Mouse (Mus musculus) monocyte, adult 5-6 weeks (primary cell): Measurements from ENCODE around the gene Rab23. TPM values are rescaled to one million over a fixed set of nuclear protein-coding genes. Genes with fewer than 3 reads are reported as not detected.

Experiments
- ATAC-seq: fragments of 153-309, 156-312 bp; replicated peaks from 2 replicates; pipeline ENCODE4 v1.8.0; 2017; ENCODE audit warnings: mild to moderate bottlenecking; ENCODE audit not compliant: low TSS enrichment, insufficient number of reproducible peaks, severe bottlenecking, poor library complexity, low FRiP score
- total RNA-seq: library from RNA; stranded (forward); fragments of 200-1000, 200-491, 200-594 nt; gene quantifications from 3 replicates; pipeline ENCODE4 v1.2.3, GENCODE M21; 2017

The Rab23 gene
- total RNA-seq, 1 experiment from 2014 or later: 0.57 TPM

DNA sequence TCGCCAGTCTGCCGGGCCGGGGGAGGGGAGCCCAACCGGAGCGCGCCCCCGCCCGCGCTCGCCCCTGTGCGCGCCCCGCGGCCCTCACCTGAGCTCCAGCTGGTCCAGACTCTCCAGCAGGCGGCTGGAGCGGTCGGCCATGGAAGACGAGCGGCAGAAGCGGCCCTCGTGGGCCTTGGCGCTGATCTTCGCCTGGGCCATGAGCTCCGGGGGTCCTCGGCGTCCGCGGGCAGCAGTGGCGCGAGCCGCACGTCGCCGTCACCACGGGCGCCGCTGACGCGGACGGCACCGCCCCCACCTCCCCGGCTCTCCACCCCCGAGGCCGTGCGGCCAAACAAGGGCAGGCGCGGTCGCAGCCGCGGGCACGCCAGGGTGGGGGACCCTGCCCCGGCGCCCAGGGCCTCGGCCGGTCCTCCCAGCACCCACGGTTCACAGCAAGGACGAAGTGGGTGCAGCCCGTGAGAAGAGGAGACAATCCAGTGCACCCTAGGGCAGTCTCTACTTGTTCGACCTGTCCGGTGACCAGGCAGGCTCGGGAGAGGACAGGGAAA, 37.9 kb downstream of the Rab23 start, which contains the start of gene Bag2:
Gene Bag2 (minus strand): TSS at position 305 of the 551 bp plus-strand sequence.
- no peak for ATAC-seq

- ATAC-seq: no peak
Observed at GRCm38 (mm10) chr1:33758488-33758887, 38.8 kb downstream of the Rab23 start.

DNA sequence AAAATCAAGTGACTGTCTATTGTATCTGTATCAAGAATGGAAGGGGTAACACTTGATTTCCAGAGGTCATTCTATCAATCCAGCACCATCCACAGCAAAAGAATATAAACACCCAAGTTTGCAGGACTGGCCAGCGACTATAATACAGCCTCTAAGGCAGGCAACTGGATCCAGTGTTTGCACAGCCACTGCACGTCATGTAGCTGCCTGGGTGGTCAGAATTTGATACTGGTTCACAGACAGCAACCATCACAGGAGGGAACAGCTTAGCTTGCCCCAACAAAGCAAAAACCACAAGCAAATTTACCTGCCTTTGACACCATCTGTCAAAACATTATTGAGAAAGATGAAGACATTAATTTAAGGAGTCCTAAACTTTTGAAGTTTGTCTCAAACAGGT, 44.1 kb downstream of the Rab23 start:
- ATAC-seq: no peak

- ATAC-seq: no peak
Observed at GRCm38 (mm10) chr1:33765468-33766080, 45.9 kb downstream of the Rab23 start.

- ATAC-seq: no peak
Observed at GRCm38 (mm10) chr1:33766520-33767508, 47.1 kb downstream of the Rab23 start.

- no peak for ATAC-seq
Observed at GRCm38 (mm10) chr1:33768091-33768787, 48.6 kb downstream of the Rab23 start.

DNA sequence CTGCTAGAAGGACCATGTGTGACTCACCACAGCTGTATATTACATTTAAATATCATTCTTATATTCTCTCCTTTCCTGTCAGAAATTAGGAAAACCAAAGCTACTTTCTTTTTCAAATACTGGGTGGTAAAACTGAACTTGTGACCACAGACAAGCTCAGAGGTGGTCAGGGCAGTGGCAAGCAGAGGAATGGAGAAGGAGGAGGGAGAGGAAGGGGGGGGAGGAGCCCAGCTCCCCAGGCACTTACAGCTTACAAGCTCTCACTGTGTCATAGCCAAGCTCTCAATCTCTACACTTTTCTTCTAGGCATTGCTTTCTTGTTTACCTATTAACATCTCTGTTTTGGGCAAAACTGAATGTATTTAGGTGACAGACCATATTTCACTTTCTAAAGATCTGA, 49.1 kb downstream of the Rab23 start:
- ATAC-seq: no peak

- no peak for ATAC-seq
Observed at GRCm38 (mm10) chr1:33771621-33772020, 51.9 kb downstream of the Rab23 start.

DNA sequence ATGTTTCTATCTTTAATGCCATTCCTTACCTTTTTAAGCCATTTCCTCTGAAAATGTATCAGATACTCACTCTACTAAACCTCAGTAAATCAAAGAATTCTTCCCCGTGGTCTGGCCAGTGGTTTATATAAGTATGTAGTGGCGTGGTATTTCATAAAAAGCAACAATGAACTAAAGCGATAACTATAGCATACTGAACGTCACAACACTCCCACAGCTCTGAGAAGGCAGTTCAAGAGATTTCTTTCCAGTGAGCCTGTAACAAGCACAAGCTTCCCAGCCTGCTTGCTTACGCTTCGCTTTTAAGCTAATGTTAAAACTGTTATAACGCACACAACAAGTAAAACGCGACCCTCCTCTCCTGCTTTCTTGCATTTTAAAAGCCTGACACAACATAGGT, 52.4 kb downstream of the Rab23 start:
- no peak for ATAC-seq

DNA sequence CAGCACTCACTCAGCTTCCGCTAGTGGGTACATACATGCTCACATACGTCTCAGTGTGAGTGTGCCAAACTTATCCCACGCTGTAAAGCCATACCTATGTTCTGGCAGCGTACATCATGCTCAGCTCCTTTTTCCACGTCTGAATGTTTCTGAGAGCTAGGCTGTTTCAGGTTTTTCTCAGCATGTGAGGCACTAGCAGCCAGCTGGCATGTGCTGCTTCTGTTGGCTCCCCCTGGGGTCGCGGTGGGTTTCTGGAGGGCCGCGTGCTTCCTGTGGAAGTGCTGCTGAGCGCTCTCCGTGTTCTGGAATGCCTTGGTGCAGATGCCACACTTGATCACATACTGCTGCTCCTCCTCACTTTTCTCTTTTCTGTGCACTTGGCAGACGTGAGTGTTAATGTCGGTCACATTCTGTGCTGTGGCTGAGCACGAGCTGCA, 56.5 kb downstream of the Rab23 start:
- no peak for ATAC-seq

- ATAC-seq: no peak
Observed at GRCm38 (mm10) chr1:33784561-33784960, 64.9 kb downstream of the Rab23 start.

DNA sequence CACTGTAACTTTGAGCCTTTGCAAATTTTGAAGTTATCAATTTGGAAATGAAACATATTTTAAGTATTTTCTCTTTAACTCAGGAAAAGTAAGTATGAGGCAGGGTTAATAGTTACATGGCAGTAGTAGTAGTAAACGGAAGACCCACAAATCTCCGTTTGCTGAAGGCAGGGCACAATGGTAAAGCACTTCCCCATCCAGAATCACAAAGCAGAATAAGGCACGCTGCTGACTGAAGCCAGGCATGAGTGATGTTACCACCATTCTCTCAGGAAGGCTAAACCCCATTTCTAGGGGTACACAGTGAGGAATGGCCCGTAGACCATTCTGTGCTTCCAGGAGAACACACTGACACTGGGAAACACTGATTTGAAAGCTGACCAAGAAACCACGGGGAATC, 68.4 kb downstream of the Rab23 start:
- no peak for ATAC-seq

DNA sequence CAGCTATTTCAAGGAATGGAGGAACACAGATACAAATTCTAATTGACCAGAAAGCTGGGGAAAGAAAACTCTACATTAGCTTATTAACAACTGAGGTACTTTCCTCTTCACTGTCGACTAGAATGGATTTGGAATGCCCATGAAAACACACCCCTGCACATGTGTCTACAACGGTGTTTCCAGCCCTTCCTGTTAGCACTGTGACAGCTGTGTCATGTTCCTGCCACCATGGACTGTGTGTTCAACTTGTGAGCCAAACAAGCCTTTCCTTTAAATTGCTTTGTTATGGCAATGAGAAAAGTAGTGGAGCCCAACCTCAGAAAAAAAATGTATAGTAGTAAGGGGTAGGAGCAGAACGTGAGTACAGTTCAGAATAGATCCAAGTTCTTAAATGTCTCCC, 68.8 kb downstream of the Rab23 start:
- ATAC-seq: no peak

Other genes starting within 250 kb of the Rab23 start
- 17.7 to 27.7 TPM (median 21.9 TPM) in 3 replicates for gene Prim2, start 50.1 kb upstream of the Rab23 start, total RNA-seq
- 0.64 to 1.7 TPM (median 1.4 TPM) in 3 replicates for gene Bag2, start 37.9 kb downstream of the Rab23 start, total RNA-seq
- 19.3 to 36.8 TPM (median 33.3 TPM) in 3 replicates for gene Zfp451, start 94.7 kb downstream of the Rab23 start, total RNA-seq
- gene Bend6, start 187.9 kb downstream of the Rab23 start, total RNA-seq: 0.97 to 3.2 TPM in 2 of 3 replicates, not detected in the other
- 0.29 to 2.0 TPM (median 0.96 TPM) in 3 replicates for gene Dst, start 188.3 kb downstream of the Rab23 start, total RNA-seq